Mouse (Mus musculus): ENCODE measurements around the gene Sod1.

The Sod1 gene

DNA sequence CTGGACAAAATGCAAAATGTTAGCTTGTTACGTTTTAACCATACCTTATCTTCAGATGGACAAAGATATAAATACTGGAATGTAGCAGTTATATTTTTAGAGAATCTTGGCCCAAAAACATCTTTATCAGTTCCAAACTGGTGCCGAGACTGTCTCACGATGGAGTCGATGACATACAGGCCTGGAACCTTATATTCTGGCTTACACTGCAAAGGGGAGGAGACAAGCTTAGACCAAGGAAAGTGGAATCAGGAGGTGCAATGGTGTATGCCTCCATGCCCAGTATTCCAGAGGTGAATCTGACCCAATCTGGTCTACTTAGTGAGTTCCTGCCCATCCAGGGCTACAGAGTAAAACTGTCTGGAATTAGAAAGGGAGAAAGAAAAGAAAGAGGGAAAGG is 39.5 kb downstream of the Sod1 start:
- no peak for DNase-seq

GRCm38 (mm10) chr16:90261791-90262190 is 41.2 kb downstream of the Sod1 start:
- DNase-seq, result no peak

- DNase-seq, result no peak
Observed at GRCm38 (mm10) chr16:90264021-90264420, 43.5 kb downstream of the Sod1 start.

- DNase-seq, result no peak
Observed at GRCm38 (mm10) chr16:90265106-90265505, 44.6 kb downstream of the Sod1 start.

DNA sequence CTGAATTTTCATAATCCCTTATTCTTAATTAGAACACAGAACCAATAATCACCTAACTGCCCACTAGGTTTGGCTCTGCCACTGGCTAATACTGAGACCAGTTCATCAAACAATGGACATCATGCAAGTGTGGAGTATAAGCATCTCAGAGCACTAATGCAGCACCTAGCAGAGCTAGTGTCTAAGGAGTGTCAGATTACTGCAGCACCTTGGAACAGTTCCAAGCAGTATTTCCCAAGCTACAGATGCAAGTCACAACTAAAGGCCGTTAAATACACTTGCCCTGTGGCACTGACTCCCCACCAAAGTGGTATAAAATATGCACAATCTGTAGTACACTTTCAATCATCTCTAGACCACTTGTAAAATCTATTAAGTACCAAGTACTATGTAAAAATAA is 46.0 kb downstream of the Sod1 start:
- DNase-seq, result no peak

DNA sequence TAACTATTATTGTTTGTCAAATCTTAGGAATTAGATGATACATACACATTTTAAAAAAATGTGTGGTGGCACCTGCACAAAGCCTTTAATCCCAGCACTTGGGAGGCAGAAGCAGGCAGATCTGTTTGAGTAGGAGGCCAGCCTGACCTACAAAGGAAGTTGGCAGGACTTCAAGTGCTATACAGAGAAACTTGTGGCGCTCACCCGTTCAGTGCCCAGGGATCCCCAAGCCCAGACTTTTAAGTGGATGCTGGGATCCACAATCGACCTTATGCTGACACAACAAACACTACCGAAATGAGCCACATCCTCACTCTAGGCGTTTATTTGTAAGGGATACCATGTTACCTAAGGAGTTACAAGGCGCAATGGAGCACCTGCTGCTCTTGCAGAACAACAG is 55.0 kb downstream of the Sod1 start:
- DNase-seq, result no peak
